ENCODE assay signal across 24 mouse cellular contexts in genomic region chr10:95390871-95391270, GRCm38 (mm10). TPM values are rescaled to one million over a fixed set of nuclear protein-coding genes. Genes with fewer than 3 reads are reported as not detected.
"Had no signal": no experiment of that assay in that cellular context is flagged by ENCODE, and none has a peak within 500 bp of the region (broad histone marks: within the 10 kb centered on the region; RNA-seq: fewer than 3 reads in every experiment).

No protein-coding gene starts in this region.

- H3K4me3 ChIP-seq: heart, embryonic 10.5 days; heart, embryonic 12.5 days; hindbrain, embryonic 10.5 days; hindbrain, embryonic 12.5 days; intestine, embryonic 15.5 days; limb, embryonic 10.5 days; limb, embryonic 12.5 days; liver, embryonic 13.5 days; liver, embryonic 15.5 days had no signal

- H3K27ac ChIP-seq: heart, embryonic 10.5 days; hindbrain, embryonic 10.5 days; hindbrain, embryonic 12.5 days; hindbrain, embryonic 14.5 days; intestine, embryonic 15.5 days; limb, embryonic 10.5 days; limb, embryonic 12.5 days; liver, embryonic 13.5 days; liver, embryonic 15.5 days had no signal

- DNase-seq: gastrocnemius, postnatal 10 days; gastrocnemius, postnatal 25 days; heart, adult 18-20 months; heart, postnatal 10 days; heart, postnatal 4 days; kidney, adult 18-20 months; kidney, adult 8-10 months; kidney, postnatal 10 days; kidney, postnatal 36 days; layer of hippocampus, adult 9-11 months; layer of hippocampus, postnatal 36 days; liver; liver, embryonic 13.5 days; liver, postnatal 0 days had no signal

RNA-seq across cellular contexts. Expression of gene Socs2, which starts 26.1 kb away (rescaled TPM):
- total RNA-seq: granulocyte monocyte progenitor cell, adult 5-6 weeks had no signal
